Mouse (Mus musculus) granulocyte monocyte progenitor cell, adult 5-6 weeks (primary cell): ENCODE results near the gene Bicc1. TPM values are rescaled to one million over a fixed set of nuclear protein-coding genes. Genes with fewer than 3 reads are reported as not detected.
"Not testable (repeated sequence)": the region's sequence is repeated elsewhere in the genome, so short reads cannot be mapped to it uniquely, and the experiment has no call there.

Experiments used
- ATAC-seq: replicated peaks from 2 replicates; pipeline ENCODE4 v1.8.0; 2016; ENCODE audit warnings: mild to moderate bottlenecking, moderate TSS enrichment, inconsistent platforms; ENCODE audit not compliant: poor library complexity, severe bottlenecking
- total RNA-seq, 2 experiments: library from RNA; stranded (forward) in 1 of 2; stranded (reverse) in 1 of 2; fragments of 200-712, 200-1000 nt in 1 of 2; fragments of >200 nt in 1 of 2; fragmentation: Nextera tagmentation in 1 of 2; gene quantifications; 2 replicates each; pipeline ENCODE4 v1.2.3; 2014 to 2017

The Bicc1 gene
- total RNA-seq, 2 experiments from 2014 or later: not detected

DNA sequence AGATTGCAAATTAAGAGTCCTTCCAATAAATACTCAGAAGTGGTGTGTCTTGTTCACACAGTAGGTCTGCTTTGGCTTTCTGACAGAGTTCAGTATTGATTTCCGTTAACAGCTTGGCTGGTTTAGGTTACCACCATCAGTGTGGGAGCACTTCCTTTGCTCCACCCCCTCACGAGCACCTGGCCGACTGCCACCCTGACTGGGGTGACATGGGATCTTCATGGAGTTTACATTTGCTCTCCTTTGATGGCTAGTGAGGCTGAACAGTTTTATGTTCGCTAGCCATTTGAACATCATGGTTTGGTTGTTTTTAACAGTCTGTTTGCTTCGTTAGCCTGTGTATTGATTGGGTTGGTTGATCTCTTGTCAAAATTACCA lies 206.7 kb downstream of the Bicc1 start:
- ATAC-seq: no peak

DNA sequence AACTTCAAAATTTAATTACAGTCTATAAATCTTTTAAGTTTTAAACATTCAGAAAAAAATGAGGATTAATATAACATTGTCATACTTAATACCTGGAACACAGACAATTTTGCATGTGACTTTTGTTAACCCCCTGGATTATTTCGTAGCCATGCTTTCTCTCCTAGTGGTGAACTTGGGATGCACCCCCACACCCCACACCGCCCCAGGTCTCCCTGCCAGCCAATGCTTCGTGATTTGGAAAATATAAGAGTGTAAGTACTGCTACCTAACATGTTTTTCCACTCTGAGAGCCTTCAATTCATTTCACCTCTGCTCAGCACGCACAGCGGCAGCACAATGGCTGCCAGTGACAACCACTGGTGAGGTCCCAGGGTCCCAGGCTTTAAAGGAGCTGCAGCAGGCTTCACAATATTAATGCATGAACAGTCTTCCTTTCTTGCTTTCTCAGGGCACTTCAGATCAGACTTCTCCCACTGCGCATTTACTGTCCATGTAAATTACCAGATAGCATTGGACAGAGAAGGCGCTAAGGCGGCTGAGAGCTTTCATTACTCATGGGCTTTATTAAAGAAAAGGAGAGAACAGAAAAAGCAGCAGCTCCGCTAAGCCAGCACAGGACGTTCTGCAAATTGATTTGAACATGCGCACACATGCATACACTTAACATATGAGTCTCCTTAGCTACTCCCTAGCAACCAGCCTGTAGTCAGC lies 207.3 kb downstream of the Bicc1 start:
- ATAC-seq: no peak

DNA sequence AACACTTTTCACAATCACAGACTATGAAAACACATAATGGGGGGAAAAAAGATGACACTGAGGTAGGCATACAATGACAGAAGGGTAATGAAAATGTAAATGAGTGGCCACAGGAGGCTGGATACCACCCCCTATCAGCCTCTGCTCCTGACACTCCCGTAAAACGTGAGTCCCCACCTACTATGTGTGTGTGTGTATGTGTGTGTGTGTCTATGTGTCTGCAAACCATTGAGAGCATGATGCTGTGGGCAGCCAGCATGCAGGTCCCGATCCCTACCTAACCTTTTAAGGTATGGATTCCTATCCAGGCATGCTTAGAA lies 209.4 kb downstream of the Bicc1 start:
- ATAC-seq: no peak

DNA sequence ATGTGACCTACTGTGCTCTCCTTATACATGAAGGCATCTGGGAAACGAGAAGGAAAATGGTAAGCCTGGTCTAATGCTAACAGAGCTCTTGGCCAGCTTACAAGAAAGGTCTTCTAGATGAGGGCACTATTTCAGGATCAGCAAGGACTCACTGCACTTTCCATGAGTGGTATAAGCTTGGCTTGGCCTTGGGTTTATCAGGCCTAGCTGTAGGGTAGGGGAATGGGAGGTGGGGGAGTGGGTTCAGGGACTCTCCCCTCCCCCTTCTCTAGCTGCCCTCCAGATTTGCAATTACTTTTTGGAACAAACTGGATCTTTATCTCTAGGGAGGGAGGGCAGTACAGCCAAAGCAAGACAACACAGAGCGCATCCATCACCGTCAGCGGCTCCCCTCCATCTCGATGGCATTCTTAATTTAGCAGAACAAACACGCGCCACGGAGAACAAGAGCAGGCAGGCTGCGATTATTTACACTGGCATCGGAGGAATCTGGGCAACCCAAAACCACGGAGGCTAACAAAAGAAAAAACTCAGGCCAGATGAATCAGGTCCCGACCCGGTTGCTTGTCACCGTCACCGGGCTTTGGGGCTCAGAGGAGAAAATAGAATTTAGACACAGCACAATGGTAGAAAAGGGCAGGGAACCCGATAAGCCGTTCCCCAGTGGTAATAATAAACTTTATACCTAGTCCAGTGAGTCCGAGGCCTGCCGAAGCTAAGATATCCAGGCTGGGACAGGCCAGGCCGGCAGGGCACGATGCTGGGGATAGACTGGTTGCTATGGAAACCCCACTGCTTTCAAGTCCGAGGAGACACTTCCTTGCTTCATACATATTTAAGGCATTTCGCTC lies 210.0 kb downstream of the Bicc1 start:
- ATAC-seq: no peak

DNA sequence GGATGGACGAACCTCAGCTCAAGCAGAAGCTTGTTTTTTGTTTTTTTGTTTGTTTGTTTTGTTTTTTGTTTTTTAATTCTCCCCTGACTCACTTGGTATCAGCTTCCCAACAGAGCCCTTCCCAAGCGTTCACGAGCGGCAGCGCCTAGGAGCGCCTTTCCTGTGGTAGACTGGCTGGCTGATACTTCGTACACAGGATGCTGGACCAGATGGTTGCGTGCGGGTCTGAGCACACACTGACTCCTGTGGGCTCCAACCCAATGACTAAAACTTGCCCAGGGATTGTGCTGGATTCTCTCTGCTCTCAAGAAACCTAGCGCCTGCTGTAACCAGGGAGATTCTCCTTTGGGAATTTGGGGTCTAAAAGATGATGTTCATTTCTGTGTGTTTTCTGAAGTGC lies 211.2 kb downstream of the Bicc1 start:
- no peak for ATAC-seq

DNA sequence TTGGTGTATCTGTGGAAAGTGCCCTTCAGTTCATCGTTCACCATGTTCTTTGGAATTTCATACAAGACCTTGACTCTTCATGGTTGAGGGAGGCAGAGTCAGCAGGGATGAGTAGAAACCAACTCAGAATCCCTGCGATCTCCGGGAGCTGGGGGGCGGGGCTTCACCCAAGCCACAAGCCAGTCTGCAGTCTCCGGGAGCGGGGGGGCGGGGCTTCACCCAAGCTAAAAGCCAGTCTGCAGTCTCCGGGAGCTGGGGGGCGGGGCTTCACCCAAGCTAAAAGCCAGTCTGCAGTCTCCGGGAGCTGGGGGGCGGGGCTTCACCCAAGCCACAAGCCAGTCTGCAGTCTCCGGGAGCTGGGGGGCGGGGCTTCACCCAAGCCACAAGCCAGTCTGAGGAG lies 213.4 kb downstream of the Bicc1 start:
- not testable (repeated sequence) for ATAC-seq

DNA sequence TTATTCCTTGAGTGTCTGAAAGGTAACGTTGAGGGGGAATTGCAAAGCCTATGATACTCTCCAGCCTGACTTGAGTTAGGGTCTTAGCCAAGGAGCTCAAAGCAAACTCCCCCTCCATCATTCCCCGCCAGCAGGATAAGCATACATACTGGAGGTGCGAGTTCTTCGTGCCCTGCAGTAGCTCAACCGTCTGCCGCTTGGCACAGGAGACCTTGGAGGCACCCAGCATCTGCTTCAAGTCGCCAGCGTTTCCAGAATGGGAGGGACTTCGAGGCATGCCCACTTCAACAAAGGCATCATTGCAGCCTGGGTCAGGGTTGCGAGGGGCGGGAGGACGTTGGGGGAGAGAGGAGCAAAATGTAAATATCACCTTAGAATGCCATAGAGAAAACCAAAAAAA lies 214.4 kb downstream of the Bicc1 start:
- no peak for ATAC-seq

DNA sequence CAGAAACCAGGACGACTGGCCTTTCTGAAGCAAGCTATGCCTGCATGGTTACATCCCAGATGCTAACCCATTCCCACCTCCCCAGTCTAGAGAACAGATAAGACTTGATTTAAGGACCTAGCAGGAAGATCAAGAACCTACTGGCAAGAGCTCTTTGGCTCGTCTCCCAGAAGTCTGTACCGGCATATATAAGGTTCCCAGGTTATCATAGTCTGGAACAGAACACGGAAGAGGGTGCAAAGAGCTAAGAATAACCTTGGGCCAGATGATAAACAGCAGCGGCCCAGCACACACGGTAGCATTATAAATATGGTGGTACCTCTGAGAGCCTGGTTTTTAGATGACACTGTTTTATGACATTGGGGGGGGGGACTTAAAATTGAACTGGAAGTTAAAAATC lies 217.9 kb downstream of the Bicc1 start:
- no peak for ATAC-seq

DNA sequence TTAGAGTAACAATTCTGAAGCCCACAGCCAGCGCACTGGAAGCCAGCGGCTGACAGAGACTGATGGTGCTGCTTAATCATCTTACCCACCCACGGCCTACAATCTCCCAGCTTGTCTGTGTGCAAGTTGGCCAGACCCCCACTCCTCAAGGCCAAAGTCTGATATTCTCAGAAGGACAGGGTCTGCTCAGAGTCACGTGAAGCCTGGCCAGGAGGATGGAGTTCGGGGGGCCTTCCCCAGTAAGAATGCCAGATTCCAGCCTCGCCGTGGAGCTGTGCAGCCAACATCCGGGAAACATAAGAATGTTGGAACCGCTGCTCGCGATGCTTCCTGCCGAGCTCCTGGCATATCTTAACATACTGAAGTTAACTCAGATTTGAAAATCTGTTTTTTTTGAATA lies 219.7 kb downstream of the Bicc1 start:
- no peak for ATAC-seq

DNA sequence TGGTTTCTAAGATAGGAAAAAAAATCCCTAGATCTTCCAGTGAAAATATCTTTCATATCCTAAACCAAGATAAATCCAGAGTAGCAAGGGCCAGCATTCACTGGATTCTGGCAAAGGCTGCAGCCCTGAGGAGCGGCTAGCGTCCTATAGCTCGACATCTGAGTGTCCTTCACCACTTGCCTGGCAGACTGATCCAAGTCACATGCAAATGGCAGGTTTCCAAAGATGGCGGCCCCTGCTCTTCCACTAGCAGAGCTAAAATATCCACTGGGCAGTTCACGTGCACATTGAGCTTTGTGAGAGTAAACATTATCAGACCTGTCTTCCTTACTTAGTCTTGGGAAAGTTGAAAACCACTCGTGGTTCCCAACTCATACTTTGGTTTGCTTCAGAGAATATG lies 222.1 kb downstream of the Bicc1 start:
- ATAC-seq: no peak

DNA sequence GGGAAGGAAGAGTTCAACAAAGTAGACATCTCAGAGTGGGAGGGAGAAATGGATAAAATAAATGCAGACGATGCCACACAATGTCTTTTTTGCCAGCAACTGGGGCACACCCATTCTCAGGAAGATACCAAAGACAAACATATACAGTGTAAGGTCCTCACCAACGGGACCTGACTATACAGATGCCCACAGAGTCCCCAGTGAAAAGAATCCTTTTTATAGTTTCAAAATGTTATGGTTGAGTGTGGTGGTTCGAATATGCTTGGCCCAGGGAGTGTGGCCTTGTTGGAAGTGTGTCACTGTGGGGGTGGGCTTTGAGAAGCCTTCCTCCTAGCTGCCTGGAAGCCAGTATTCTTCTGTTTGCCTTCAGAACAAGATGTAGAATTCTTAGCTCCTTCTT lies 223.5 kb downstream of the Bicc1 start:
- no peak for ATAC-seq

DNA sequence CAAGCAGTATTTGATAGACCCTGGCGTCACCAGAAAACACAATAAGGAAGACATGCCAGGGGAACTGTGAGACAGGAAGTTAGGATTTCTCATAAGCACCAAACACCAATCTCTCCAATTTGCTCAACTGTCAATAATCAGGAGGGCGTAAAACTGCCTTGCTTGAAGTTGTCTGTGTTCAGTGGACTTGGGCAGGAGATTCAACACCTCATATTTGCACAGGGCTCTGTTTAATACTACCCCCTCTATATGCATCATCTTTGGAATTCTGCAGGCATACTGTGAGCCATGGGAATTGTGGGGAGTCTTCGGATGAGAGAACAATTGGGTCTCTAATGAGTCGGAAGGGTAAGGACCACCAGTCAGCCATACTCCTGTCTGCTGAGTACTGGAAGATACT lies 233.4 kb downstream of the Bicc1 start:
- no peak for ATAC-seq

DNA sequence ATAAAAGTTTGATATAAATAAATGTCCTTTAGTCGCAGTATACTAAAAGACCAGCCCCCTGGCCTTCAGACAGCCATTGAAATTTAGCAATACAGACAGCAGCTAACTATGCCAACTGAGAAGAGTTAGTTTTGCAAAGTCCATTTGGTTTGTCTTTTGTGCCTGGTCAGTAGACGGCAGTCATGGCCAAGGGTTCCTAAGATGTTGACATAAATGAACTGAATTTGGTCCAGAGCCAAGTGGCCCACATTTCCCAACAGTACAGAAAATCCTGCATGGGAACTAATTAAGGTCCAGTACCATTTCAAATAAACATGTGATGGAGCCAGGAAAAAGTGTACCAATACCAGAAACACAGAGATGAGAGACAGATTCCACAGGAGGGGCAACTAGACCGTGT lies 235.2 kb downstream of the Bicc1 start:
- ATAC-seq: no peak

DNA sequence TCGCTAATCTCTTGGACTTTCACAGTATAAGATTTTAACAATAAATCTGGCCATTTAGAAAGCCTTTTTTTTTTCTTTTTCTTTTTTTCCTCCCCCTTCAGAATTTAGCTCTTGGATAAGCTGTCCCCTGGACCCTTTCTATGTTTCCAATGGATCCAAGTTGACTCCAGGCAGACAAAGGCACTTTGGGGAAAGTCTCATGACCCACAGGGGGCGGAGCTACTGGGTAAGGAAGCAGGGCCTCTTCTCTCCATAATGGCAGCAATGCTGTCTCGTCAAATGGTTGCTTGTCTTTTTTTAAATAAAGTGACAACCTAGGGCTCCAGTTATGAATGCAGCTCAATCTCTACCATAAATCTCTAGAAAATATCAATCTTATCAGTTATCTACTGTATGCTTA lies 235.6 kb downstream of the Bicc1 start:
- ATAC-seq: no peak

DNA sequence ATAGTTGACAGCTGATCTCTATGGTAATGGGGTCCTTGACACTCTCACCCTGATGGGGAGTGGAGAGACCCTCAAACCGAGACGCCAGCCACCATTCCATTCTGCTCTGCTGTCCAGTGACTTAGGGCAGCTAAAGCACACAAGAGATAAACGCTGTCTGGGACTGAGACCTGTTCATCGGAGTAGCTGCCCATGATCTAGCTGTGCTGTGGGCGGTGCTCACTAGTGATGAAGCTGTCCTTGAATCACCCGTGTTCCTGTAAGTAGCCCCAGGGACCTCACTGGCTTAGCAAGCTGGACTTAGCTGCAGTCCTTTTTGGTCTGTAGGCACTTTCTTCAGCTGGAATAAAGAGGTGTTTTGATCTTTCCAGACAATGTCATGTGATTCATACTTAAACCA lies 238.0 kb downstream of the Bicc1 start:
- no peak for ATAC-seq

DNA sequence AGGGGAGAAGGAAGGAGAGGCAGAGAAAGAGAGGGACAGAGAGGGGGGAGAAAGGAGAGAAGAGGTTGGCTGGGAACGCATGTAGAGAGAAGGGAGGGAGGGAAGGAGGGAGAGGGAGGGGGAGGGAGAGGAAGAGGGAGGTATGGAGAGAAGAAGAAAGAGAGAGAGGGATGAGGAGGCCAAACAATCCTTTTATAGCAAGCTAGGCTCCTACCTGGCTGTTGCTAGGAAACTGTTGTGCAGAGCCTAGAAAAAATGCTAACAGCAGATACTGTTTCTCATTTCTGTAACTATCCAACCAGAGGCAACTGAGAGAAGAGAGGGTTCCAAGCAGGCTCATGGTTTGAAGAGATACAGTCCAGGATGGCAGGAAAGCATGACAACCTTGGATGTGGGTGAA lies 239.6 kb downstream of the Bicc1 start:
- ATAC-seq: no peak

DNA sequence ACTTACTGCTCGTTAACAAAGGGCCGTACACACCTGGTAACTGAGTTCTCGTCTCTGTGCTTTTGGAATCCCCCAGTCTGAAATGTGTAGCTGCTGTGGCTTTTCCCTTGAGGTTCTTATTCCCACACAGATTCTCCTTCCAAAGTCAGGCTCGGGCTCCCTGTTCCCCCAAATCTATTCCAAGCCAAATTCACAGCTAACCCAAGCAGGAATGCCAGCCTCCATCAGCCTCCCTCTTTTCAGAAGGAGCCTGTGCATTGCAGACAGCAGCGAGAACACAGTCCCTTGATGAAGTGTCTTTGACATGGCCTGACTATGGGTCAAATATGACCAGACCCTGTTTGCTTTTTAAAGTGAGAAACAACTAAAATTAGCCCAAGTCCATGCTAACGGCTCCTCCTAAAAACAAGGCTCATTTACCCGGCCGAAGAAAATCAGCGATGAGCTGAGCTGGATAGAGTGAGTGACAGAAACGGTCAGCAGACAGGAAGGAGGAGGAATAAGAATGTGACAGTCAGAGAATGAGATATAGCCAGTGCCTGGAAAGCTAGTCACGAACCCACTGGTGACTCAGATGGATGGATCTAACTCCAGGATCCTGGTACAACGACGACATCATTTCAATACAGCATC lies 240.4 kb downstream of the Bicc1 start:
- no peak for ATAC-seq

DNA sequence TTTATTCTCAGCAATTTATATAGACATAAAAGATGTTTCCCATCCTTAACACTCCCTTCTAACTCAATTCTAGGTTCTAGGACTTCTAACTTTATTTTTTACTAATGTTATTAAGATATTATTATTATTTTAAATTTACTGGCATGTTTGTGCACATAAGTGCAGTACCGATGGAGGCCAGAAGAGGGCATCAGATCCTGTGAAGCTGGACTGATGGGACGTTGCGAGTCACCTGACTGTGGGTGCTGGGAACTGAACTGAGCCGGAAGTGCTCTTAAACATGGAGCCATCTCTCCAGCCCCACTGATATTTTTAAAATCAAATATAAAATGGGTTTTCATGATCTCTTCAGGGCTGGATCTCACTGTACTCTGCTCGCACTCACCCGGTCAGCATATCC lies 242.8 kb downstream of the Bicc1 start:
- ATAC-seq: no peak

DNA sequence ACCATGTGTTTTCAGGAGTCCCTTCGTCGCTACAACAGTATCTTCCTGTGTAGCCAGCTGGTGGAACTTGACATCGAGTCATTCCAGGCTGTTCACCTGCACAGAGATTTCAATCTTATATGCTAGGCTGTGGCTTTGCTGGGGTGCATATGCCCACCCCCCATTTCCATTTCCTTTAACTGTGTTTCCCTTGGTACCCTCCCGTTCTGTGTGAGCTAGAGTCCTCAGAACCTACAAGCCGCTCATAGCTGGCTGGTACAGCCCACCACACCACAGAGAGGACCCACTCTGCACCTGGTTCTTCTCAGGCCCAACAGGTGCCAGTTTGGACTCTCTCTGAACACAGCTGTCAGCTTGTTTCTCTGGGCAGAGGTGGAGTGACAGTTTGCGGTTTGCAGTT lies 244.4 kb downstream of the Bicc1 start:
- ATAC-seq: no peak

DNA sequence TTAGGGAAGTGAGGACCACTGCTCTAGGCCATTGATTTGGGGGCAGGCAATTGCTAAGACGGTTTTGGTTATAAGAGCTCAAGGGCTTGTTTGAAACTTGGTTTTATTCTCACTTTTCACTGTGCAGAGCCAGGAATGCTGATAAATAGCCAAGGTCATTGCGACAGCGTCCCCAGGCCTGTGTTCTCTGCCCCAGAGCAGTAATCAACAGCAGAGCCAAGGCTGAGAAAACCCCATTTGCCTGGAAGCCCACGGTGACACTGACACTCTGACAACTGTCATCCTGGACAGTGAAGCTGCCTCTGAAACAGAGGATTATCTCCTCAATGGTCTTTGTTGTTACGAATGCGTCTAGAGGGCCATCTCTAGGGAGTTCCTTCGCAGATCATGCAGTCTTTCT lies 255.6 kb downstream of the Bicc1 start:
- ATAC-seq: no peak

DNA sequence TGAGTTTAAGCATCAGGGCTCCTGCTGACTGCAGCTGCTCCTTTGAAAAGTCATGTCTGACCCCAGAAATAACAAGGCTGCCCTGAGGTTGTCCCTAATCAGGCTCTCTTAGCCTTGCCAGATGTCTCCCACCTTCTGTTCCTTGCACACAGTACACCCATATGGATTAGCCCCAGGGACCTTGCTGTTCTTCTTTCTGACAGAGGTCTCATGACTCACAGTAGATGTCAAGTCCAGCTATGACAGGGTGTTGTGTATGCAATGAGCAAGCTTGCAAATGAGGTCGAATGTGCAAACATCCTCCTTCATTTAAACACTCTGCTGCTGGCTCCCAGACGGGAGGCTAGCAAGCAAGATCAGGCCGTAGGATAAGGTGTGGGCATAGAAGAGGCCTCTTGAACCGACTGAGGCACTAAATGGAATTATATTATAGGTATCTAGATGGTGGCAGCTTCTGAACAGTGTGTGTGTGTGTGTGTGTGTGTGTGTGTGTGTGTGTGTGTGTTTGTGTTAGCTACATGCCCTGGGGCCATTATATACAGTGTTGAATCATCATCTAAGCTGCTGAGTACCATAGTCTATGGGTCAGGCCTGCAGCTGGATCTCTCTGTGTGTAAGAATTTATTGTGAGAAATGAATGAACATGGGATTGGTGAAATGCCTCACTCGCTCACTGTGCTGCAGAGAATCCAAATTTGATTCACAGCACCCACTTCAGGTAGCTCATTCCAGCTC lies 256.6 kb downstream of the Bicc1 start:
- ATAC-seq: no peak
